Mouse (Mus musculus) midbrain, embryonic 14.5 days (tissue): ENCODE measurements around the gene Bptf. TPM values are rescaled to one million over a fixed set of nuclear protein-coding genes. Genes with fewer than 3 reads are reported as not detected.
"Not testable (repeated sequence)": the region's sequence is repeated elsewhere in the genome, so short reads cannot be mapped to it uniquely, and the experiment has no call there.

Source experiments
- ATAC-seq: fragments of 200-750 bp; cut with Nextera tagmentation; 2 replicates; pipeline ENCODE4 v1.8.0; 2017; ENCODE audit warnings: moderate number of reproducible peaks, moderate library complexity; ENCODE audit not compliant: low FRiP score, low TSS enrichment
- DNase-seq: peaks from one replicate; pipeline ENCODE4 v3.0.0-alpha.2; 2015
- H3K27ac ChIP-seq: fragments of 300-500 bp; sonication (generic); replicated peaks from 2 replicates; pipeline ENCODE4 v1.5.1; 2014; ENCODE audit warnings: mild to moderate bottlenecking, low read depth, low read length, moderate library complexity
- H3K27me3 ChIP-seq: fragments of 300-500 bp; sonication (generic); 2 replicates; pipeline ENCODE4 v1.6.1; 2014; ENCODE audit warnings: low read length, control low read depth, mixed read lengths; ENCODE audit not compliant: control insufficient read depth, insufficient read depth
- H3K36me3 ChIP-seq: fragments of 300-500 bp; sonication (generic); 2 replicates; pipeline ENCODE4 v1.6.1; 2014; ENCODE audit warnings: low read length, control low read depth; ENCODE audit not compliant: control insufficient read depth, insufficient read depth
- H3K4me1 ChIP-seq: fragments of 300-500 bp; sonication (generic); 2 replicates; pipeline ENCODE4 v1.6.1; 2014; ENCODE audit warnings: mild to moderate bottlenecking, antibody characterized with exemption, low read length, control low read depth; ENCODE audit not compliant: control insufficient read depth, insufficient read depth
- H3K4me2 ChIP-seq: fragments of 300-500 bp; sonication (generic); 2 replicates; pipeline ENCODE4 v1.6.1; 2014; ENCODE audit warnings: mild to moderate bottlenecking, low read length, moderate library complexity
- H3K4me3 ChIP-seq: fragments of 300-500 bp; sonication (generic); replicated peaks from 2 replicates; pipeline ENCODE4 v1.5.1; 2014; ENCODE audit warnings: low read depth, low read length
- H3K9ac ChIP-seq: fragments of 300-500 bp; sonication (generic); replicated peaks from 2 replicates; pipeline ENCODE4 v1.6.1; 2014; ENCODE audit warnings: mild to moderate bottlenecking, low read length, moderate library complexity
- H3K9me3 ChIP-seq: fragments of 300-500 bp; sonication (generic); 2 replicates; pipeline ENCODE4 v1.6.1; 2016; ENCODE audit warnings: low read length, control low read depth, mixed read lengths; ENCODE audit not compliant: control insufficient read depth
- WGBS: fragments of 180-500 bp; shearing (Covaris S2); extraction: QIAGEN DNeasy Blood & Tissue Kit; methylation state at CpG from one replicate; pipeline ENCODE4 v1.1.7; 2014; 5-methylcytosine and 5-hydroxymethylcytosine counted together
- polyA plus RNA-seq: library from polyadenylated mRNA; unstranded; fragments of >200 nt; fragmentation: Nextera tagmentation; extraction: Ambion mirVana; gene quantifications from 2 replicates; pipeline ENCODE4 v1.2.1, GENCODE M21; 2014

The Bptf gene
- polyA plus RNA-seq, 1 experiment from 2014 or later = 46.9 TPM

GRCm38 (mm10) chr11:106999949-107000513 is 131.9 kb downstream of the Bptf start:
- DNase-seq = no peak
- peak overlapping the region; percentile 90 for H3K4me3 ChIP-seq
- no peak for ATAC-seq
- H3K36me3 ChIP-seq = peaks cover 20% of the 10 kb centered on the region
- peaks cover 6% of the 10 kb centered on the region; the same call in 1 of the 2 replicates for H3K4me1 ChIP-seq
- WGBS = 81% methylated on average over 9 of the region's 9 CpGs
- H3K9me3 ChIP-seq = no peaks in the 10 kb centered on the region
- peak overlapping the region; percentile 65 for H3K4me2 ChIP-seq
- peak overlapping the region; percentile 90 for H3K27ac ChIP-seq
- H3K27me3 ChIP-seq = no peaks in the 10 kb centered on the region
- H3K9ac ChIP-seq = peak overlapping the region; percentile 60

GRCm38 (mm10) chr11:106999151-106999948 is 132.6 kb downstream of the Bptf start, which contains the start of gene Kpna2:
Gene Kpna2, minus strand, starts transcription at chr11:106999541.
- H3K4me3 ChIP-seq = peak within 1 kb of the TSS; percentile 90
- DNase-seq (peak; percentile 96), ATAC-seq (peak; percentile 93)
- H3K27me3 ChIP-seq = no peaks in the 10 kb centered on the region
- peak within 1 kb of the TSS; percentile 65 for H3K4me2 ChIP-seq
- H3K36me3 ChIP-seq = peaks cover 27% of the 10 kb centered on the region
- peak within 1 kb of the TSS; percentile 90 for H3K27ac ChIP-seq
- H3K4me1 ChIP-seq = peaks cover 6% of the 10 kb centered on the region; the same call in 1 of the 2 replicates
- H3K9ac ChIP-seq = peak within 1 kb of the TSS; percentile 79
- WGBS = under 1% methylated on average over 61 of the region's 62 CpGs
- no peaks in the 10 kb centered on the region for H3K9me3 ChIP-seq

GRCm38 (mm10) chr11:106998651-106999150 is 133.2 kb downstream of the Bptf start:
- no peaks in the 10 kb centered on the region for H3K9me3 ChIP-seq
- H3K27ac ChIP-seq = peak overlapping the region; percentile 77
- peak overlapping the region; percentile 90 for H3K4me3 ChIP-seq
- peaks cover 33% of the 10 kb centered on the region for H3K36me3 ChIP-seq
- DNase-seq (peak; percentile 60), ATAC-seq (peak; percentile 35)
- WGBS = under 1% methylated on average over 26 of the region's 26 CpGs
- peak overlapping the region; percentile 65 for H3K4me2 ChIP-seq
- H3K4me1 ChIP-seq = peaks cover 6% of the 10 kb centered on the region; the same call in 1 of the 2 replicates
- H3K27me3 ChIP-seq = no peaks in the 10 kb centered on the region
- H3K9ac ChIP-seq = peak overlapping the region; percentile 79

GRCm38 (mm10) chr11:106997976-106998375 is 134.0 kb downstream of the Bptf start:
- no peaks in the 10 kb centered on the region for H3K9me3 ChIP-seq
- ATAC-seq (no peak), DNase-seq (no peak)
- H3K27me3 ChIP-seq = no peaks in the 10 kb centered on the region
- H3K36me3 ChIP-seq = peaks cover 39% of the 10 kb centered on the region
- peak overlapping the region; percentile 90 for H3K4me3 ChIP-seq
- H3K4me2 ChIP-seq = peak overlapping the region; percentile 65
- 9% methylated on average over 5 of the region's 5 CpGs for WGBS
- peak overlapping the region; percentile 79 for H3K9ac ChIP-seq
- H3K27ac ChIP-seq = peak overlapping the region; percentile 77; the same call in 1 of the 2 replicates
- peaks cover 6% of the 10 kb centered on the region; the same call in 1 of the 2 replicates for H3K4me1 ChIP-seq

GRCm38 (mm10) chr11:106996492-106996891 is 135.4 kb downstream of the Bptf start:
- not testable (repeated sequence) for H3K4me3 ChIP-seq, H3K4me2 ChIP-seq, DNase-seq, H3K27ac ChIP-seq, H3K9ac ChIP-seq, H3K4me1 ChIP-seq, H3K27me3 ChIP-seq, H3K9me3 ChIP-seq, ATAC-seq
- peaks cover 48% of the 10 kb centered on the region for H3K36me3 ChIP-seq
- 97% methylated on average over 7 of the region's 7 CpGs for WGBS

GRCm38 (mm10) chr11:106994246-106995085 is 137.5 kb downstream of the Bptf start:
- Histone ChIP-seq H3K9me3 (no peaks in the 10 kb centered on the region), H3K27ac (no peak overlapping the region), H3K4me1 (peaks cover 6% of the 10 kb centered on the region; the same call in 1 of the 2 replicates), H3K36me3 (peaks cover 62% of the 10 kb centered on the region), H3K4me2 (no peak overlapping the region), H3K27me3 (no peaks in the 10 kb centered on the region), H3K9ac (no peak overlapping the region), H3K4me3 (no peak overlapping the region)
- 85% methylated on average over 3 of the region's 3 CpGs for WGBS
- ATAC-seq (no peak), DNase-seq (no peak)

DNA sequence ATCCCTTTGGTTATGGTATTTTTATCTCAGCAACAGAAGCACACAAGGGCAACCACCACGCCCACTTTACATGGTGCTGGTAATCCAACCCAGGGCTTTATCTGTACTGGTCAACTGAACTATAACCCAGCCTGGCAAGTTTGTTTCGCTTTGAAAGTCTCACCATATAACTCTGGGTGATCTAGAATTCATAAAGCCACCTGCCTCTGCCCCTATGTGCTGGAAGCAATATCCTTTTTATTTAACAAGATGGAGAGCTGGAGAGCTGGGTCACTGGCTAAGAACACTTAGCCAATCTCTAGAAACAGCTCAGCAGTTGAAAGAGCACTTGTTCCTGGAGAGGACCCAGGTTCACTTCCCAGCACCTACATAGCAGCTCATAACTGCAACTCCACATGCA is 144.5 kb downstream of the Bptf start:
- Histone ChIP-seq H3K27me3 (no peaks in the 10 kb centered on the region), H3K9ac (no peak overlapping the region), H3K27ac (no peak overlapping the region), H3K4me2 (no peak overlapping the region), H3K4me1 (no peaks in the 10 kb centered on the region), H3K4me3 (no peak overlapping the region), H3K9me3 (no peaks in the 10 kb centered on the region), H3K36me3 (peaks cover 41% of the 10 kb centered on the region)
- WGBS = 83% methylated on average over 2 of the region's 2 CpGs
- no peak for DNase-seq
- ATAC-seq = no peak

DNA sequence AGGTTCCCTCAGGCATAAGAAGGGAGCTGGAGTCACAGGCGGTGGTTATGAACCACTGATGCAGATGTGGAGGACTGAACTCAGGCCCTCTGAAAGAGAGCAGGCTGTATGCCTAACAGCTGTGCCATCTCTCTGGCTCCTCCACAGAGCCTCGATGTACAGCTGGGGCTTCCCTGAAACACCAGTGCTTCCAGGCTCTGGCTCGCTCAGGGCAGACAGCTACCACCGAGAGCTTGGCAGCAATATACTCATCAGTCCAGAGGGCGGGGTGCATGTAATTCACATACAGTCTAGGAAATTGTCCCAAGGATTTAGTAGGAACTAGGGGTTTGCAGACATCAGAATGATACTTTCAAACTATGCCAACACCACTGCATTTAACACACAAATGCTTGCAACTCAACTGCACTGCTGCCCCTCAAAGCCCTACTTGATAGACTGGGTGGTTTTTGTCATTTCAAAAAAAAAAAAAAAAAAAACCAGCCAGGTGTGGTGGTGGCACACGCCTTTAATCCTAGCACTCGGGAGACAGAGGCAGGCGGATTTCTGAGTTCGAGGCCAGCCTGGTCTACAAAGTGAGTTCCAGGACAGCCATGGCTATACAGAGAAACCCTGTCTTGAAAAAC is 145.8 kb downstream of the Bptf start:
- H3K27ac ChIP-seq, H3K9ac ChIP-seq, DNase-seq, ATAC-seq, H3K4me3 ChIP-seq, H3K27me3 ChIP-seq, H3K9me3 ChIP-seq, H3K4me1 ChIP-seq, H3K4me2 ChIP-seq: not testable (repeated sequence)
- 91% methylated on average over 9 of the region's 9 CpGs for WGBS
- H3K36me3 ChIP-seq = peaks cover 32% of the 10 kb centered on the region
